Mouse (Mus musculus): ENCODE data around the gene Pnkp.
A peak's percentile ranks its signal among the peaks of the same experiment; 100 is the strongest.

Pnkp gene

GRCm38 (mm10) chr7:44905430-44905829 is 48.5 kb downstream of the Pnkp start:
- DNase-seq (ENCODE audit: low spot score), result peak; percentile 57

GRCm38 (mm10) chr7:44908706-44909476 is 52.0 kb downstream of the Pnkp start:
- DNase-seq (ENCODE audit: low spot score), result peak; percentile 59
